Mouse (Mus musculus) small intestine, adult 2 months (tissue): ENCODE measurements around the gene Dupd1.
A peak's percentile ranks its signal among the peaks of the same experiment; 100 is the strongest.

Experiments
- CTCF ChIP-seq: fragments of 200-500 bp; IDR thresholded peaks from 2 replicates; pipeline ENCODE4 v1.5.1; 2012; ENCODE audit warnings: low read depth, mild to moderate bottlenecking, control low read depth, inconsistent platforms, low read length, moderate library complexity, mixed read lengths; ENCODE audit not compliant: insufficient replicate concordance, insufficient read length; ENCODE audit errors: extremely low read depth
- POLR2A ChIP-seq: fragments of 200-500 bp; IDR thresholded peaks from 2 replicates; pipeline ENCODE4 v1.6.1; 2012; ENCODE audit warnings: low read depth, mild to moderate bottlenecking, control low read depth, inconsistent platforms, low read length, moderate library complexity

GRCm38 (mm10) chr14:21662465-21663142 lies 51.8 kb downstream of the Dupd1 start:
- TF ChIP-seq POLR2A = no peak
- peak; percentile 36; the same call in 1 of the 2 replicates for TF ChIP-seq CTCF
